Mouse (Mus musculus) gonadal fat pad, adult 2 months (tissue): ENCODE data around the gene Epb41l1. TPM values are rescaled to one million over a fixed set of nuclear protein-coding genes. Genes with fewer than 3 reads are reported as not detected.
"Not testable (repeated sequence)": the region's sequence is repeated elsewhere in the genome, so short reads cannot be mapped to it uniquely, and the experiment has no call there.

ENCODE experiments used
- DNase-seq: peaks from one replicate; pipeline ENCODE4 v3.0.0-alpha.2; 2012; ENCODE audit warnings: low read depth
- polyA plus RNA-seq: library from polyadenylated mRNA; depleted of rRNA; stranded (reverse); fragments of >200 nt; gene quantifications from 2 replicates; pipeline ENCODE4 v1.2.3, GENCODE M21; 2012; rRNA removed

Gene Epb41l1
- 44.8 and 46.1 TPM in 2 replicates for polyA plus RNA-seq

- no peak for DNase-seq
Observed at GRCm38 (mm10) chr2:156420694-156421380, at the start of gene Epb41l1. Epb41l1 (plus strand) TSS chr2:156420909.

GRCm38 (mm10) chr2:156376956-156377355, 43.8 kb upstream of the Epb41l1 start:
- no peak for DNase-seq

GRCm38 (mm10) chr2:156379929-156380328, 40.8 kb upstream of the Epb41l1 start:
- DNase-seq = no peak

DNA sequence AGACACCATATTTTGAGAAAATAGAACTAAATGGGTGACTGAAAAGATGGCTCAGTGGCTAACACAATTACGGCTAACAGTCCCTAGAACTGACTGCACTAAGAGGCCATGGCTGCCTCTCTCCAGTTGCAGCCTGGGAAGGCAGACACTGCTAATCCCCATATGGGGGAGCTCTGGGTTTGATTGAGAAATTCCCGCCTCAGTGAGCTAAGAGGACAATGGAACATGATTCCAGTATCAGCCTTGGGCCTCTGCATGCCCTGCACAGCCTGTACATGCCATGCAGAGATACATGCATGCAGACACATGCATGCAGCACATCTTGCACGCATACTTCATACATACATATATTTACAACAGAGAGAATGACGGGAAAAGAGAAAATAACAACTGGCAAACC, 39.4 kb upstream of the Epb41l1 start:
- DNase-seq = no peak

DNA sequence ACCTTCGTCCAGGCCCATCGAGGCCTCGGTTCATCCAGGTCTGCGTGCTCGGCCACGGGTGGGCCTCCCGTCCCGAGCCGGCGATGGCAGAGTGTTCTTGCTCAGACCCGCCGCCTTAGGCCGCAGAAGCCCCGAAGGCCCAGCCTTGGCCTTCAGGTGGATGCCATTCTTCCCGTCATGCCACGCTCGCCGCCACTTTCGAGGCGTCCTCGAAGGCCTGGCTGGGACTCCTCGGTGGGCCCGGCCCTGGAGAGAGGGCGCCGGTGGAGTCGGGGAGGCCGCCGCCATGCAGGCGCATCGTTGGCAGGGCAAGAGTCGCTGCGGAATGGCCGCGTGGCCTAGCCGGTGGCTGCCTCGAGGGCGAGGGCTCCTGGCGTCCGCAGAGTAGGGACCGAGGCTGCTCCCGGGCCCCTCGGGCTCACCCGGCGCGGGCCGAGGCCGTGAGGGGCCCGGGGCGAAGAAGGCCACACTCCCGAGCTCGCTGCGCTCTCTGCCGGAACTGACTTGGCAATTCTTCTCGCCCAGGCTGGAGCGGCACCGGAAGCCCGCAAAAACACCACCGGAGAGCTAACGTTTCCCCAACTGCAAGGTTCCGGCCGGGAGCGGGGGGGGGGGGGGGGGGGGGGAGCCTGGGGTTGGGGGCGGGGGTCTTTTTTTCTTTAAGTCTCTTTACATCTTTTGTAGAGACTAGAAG, 28.1 kb upstream of the Epb41l1 start:
- DNase-seq = not testable (repeated sequence)

DNA sequence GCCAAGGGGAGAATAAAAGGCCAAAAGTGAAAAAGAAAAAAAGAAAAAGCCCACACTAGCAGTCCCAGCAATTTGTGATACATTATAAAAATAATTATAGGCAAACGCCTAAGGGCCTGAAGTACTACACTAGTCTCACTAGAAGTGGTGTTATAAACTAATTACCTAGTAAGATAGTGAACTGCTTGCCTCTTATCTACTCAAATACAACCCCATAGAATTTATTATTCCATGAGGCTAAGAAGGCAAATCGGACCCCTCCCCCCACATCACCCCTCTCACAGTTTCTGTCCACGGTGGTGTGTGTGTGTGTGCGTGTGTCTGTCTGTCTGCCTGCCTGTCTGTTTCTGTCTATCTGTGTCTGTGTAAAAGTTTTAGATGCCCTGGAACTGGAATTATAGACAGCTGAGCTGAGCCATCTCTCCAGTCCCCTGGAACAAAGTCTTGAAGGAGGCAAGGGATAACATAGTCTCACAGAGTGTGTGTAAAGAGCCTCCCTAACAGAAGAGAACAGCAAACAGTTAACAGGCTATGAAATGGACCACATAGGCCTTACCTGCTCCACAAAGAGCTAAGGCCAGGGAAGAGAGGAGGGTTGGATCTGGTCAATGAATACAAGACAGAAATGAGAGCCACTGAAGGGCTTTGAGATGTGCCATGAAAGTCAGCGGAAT, 27.4 kb upstream of the Epb41l1 start:
- DNase-seq = no peak

GRCm38 (mm10) chr2:156394282-156394681, 26.4 kb upstream of the Epb41l1 start:
- DNase-seq = no peak

GRCm38 (mm10) chr2:156396096-156396495, 24.6 kb upstream of the Epb41l1 start:
- peak; percentile 60 for DNase-seq

DNA sequence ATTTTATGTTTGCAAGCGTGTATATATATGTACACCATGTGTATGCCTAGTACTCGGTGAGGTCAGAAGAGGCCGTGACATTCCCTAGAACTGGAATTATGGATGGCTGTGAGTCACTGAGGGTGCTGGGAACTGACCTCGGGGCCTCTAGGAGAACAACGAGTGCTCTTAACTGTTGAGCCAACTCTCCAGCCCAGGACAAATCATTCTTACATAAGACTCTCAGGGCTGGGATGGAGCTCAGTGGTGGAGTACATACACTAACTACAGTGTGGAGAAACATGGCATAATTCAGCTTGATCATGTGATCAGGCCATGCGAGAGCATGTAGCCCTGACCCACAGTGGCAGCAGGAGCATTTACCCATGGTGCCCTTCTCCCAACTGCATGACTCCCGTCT, 22.7 kb upstream of the Epb41l1 start:
- DNase-seq = peak; percentile 65

- DNase-seq = no peak
Observed at GRCm38 (mm10) chr2:156399485-156399884, 21.2 kb upstream of the Epb41l1 start.

- DNase-seq = no peak
Observed at GRCm38 (mm10) chr2:156401331-156401730, 19.4 kb upstream of the Epb41l1 start.

DNA sequence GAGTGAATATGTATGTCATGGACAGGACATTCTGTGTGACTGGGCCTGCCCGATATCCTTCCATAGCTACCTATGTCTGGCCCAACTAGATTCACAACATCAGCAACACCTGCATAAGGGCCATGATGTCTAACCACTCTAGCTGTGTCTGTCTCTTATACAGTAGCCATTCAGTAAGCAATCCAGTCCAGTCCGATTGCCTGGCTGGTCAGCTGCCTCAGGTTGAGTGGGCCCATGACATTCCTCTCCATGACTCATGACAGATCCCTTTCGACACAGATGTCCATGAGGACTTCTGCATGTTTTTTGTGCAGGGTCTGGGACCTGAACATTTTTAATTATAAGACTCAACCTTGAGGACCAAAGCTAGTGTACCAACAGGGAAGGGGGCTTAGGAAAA, 18.7 kb upstream of the Epb41l1 start:
- DNase-seq = no peak

- DNase-seq = no peak
Observed at GRCm38 (mm10) chr2:156406987-156407386, 13.7 kb upstream of the Epb41l1 start.

GRCm38 (mm10) chr2:156408168-156408567, 12.5 kb upstream of the Epb41l1 start:
- no peak for DNase-seq

DNA sequence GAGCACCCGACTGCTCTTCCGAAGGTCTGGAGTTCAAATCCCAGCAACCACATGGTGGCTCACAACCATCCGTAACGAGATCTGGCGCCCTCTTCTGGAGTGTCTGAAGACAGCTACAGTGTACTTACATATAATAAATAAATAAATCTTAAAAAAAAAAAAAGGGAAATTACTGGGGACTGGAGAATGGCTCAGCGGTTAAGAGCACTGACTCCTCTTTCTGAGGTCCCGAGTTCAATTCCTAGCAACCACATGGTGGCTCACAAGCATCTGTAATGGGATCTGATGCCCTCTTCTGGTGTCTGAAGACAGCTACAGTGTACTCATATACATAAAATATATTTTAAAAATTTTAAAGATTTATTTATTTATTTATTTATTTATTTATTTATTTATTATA, 9.4 kb upstream of the Epb41l1 start:
- not testable (repeated sequence) for DNase-seq

DNA sequence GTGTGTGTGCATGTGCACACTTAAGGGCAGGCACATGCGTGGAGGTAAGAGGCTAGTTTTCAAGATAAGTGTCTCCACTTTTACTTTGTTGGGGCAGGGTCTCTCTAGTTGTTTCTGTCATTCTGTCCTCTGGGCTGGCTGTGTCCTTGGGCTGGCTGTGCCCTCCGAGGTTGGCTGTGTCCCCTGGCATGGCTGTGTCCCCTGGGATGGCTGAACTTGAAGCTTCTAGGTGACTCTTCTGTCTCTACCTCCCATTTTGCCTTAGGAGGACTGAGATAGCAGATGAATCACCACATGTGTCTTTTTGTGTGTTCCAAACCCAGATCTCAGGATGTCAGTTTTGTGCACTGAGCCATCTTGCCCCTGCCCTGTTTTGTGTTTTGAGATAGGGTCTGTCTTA, 5.7 kb upstream of the Epb41l1 start:
- DNase-seq = no peak

DNA sequence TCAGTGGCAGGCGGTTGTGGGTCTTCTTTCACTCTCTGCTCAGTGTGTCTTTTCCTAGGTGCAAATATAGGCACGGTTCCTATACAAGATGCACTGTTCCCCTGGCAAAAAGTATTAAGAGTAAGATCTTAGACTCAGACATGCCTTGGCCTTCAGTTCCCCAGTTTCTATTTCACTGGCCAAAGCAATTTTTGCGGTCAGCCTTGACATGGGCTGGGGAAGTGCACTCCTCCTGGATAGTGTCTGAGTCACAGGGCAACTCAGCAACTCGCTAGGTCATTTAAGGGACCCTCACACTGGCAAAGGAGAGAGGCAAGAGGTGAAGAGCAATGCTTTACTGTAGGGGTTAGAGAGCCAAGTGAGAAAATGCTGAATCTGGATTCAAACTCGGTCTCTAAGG, 5.0 kb upstream of the Epb41l1 start:
- no peak for DNase-seq

- DNase-seq = no peak
Observed at GRCm38 (mm10) chr2:156417194-156417593, 3.5 kb upstream of the Epb41l1 start.

DNA sequence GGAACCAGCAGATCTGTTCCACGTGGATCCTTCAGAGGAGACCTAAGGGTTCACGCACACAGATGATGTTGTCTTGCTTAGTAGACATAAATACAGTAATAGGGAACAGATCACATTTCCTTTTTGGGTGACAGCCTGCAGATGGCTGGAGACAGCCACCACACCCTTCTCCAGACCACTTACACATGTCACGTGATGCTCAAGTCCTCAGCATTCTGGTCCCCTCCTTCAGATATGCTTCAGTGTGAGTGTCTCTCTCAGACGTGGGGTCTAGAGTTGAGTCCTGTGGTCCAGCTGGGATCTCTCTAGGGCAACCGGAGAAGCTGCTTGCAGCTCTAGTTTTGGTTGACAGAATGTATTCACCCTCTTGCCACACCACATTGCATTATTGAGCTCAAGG, 2.2 kb upstream of the Epb41l1 start:
- DNase-seq = no peak

DNA sequence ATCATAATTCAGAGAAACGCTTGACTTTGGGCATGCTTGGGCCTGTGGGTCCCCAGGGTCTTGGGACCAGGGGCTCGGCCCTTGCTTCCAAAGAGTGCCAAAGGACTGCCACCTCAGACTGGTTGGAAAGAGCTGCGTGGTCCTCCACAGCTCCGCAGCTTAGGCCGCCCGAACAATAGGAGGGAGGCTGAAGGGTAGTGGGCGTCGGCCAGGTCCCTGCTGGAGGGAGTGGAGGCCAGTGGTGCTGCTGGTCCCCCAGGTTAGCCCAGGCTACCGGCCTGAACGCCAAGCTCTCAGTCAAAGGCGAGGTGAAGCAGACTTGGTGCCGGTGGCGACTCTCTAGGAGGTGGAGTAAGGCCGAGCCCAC, 399 bp upstream of the Epb41l1 start:
- DNase-seq = no peak

DNA sequence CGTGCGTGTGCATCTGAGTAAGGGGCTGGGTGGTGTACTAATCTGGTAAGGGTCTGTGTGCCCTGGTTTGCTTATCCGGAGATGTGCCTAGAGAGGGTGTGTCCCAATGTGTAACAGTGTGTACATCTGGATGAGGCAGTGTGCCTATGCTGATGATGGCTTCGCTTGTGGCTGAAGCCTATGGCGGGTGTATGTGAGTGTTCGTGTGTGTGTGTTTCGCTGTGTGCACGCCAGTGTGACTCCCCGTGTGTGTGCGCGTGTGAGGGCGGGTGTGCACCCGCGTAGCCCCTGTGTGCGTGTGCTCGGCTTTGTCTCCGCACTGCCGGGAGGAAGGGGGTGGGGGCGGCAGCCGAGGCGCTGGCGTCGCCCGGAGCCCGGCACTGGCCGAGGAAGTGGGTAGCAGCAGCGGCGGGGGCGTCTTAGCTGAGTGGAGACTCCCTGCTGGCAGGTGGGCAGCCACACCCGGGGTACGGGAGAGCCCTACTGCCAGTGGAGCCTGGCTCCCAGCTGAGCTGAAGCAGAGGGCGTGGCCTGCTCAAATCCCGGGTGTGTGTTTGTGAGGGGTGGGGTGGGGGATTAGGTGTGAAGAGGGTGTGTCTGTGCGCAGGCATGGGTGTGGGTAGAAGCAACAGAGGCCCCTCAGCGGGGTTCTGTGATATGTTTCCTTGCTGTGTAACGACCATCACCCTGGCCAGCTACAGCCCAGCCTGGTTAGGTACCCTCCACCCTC, 837 bp downstream of the Epb41l1 start:
- DNase-seq = no peak

GRCm38 (mm10) chr2:156422631-156423030, 1.9 kb downstream of the Epb41l1 start:
- DNase-seq = no peak
